Mouse (Mus musculus) intestine, postnatal 0 days (tissue): ENCODE data around the gene Cldn22. TPM values are rescaled to one million over a fixed set of nuclear protein-coding genes. Genes with fewer than 3 reads are reported as not detected.

Source experiments
- ATAC-seq: fragments of 200-750 bp; cut with Nextera tagmentation; 2 replicates; pipeline ENCODE4 v1.8.0; 2017; ENCODE audit warnings: mild to moderate bottlenecking, moderate TSS enrichment, moderate library complexity
- H3K27ac ChIP-seq: fragments of 300-500 bp; sonication (generic); 2 replicates; pipeline ENCODE4 v1.5.1; 2014; ENCODE audit warnings: mild to moderate bottlenecking, low read depth, low read length, moderate library complexity
- H3K27me3 ChIP-seq: fragments of 300-500 bp; sonication (generic); replicated peaks from 2 replicates; pipeline ENCODE4 v1.6.1; 2014; ENCODE audit warnings: low read length, mixed read lengths; ENCODE audit not compliant: control insufficient read depth, insufficient read depth
- H3K36me3 ChIP-seq: fragments of 300-500 bp; sonication (generic); 2 replicates; pipeline ENCODE4 v1.6.1; 2014; ENCODE audit warnings: mild to moderate bottlenecking, moderate library complexity; ENCODE audit not compliant: control insufficient read depth, insufficient read depth
- H3K4me1 ChIP-seq: fragments of 300-500 bp; sonication (generic); replicated peaks from 2 replicates; pipeline ENCODE4 v1.6.1; 2014; ENCODE audit warnings: antibody characterized with exemption, low read length, mixed read lengths; ENCODE audit not compliant: control insufficient read depth, insufficient read depth
- H3K4me2 ChIP-seq: fragments of 300-500 bp; sonication (generic); replicated peaks from 2 replicates; pipeline ENCODE4 v1.6.1; 2014; ENCODE audit warnings: low read depth, mild to moderate bottlenecking, moderate library complexity
- H3K4me3 ChIP-seq: fragments of 300-500 bp; sonication (generic); 2 replicates; pipeline ENCODE4 v1.5.1; 2014; ENCODE audit warnings: low read depth, low read length
- H3K9ac ChIP-seq: fragments of 300-500 bp; sonication (generic); 2 replicates; pipeline ENCODE4 v1.6.1; 2014; ENCODE audit warnings: mild to moderate bottlenecking, low read depth, low read length
- H3K9me3 ChIP-seq: fragments of 300-500 bp; sonication (generic); 2 replicates; pipeline ENCODE4 v1.6.1; 2016; ENCODE audit warnings: mixed run types; ENCODE audit not compliant: control insufficient read depth
- CTCF ChIP-seq: sonication (generic); IDR thresholded peaks from 2 replicates; pipeline ENCODE4 v1.5.1; 2016; ENCODE audit warnings: low read depth, mild to moderate bottlenecking, control low read depth, antibody characterized with exemption, moderate library complexity
- WGBS: fragments of 180-500 bp; shearing (Covaris S2); extraction: QIAGEN DNeasy Blood & Tissue Kit; methylation state at CpG from one replicate; pipeline ENCODE4 v1.1.7; 2014; 5-methylcytosine and 5-hydroxymethylcytosine counted together
- polyA plus RNA-seq: library from polyadenylated mRNA; unstranded; fragments of >200 nt; fragmentation: Nextera tagmentation; extraction: Ambion mirVana; gene quantifications from 2 replicates; pipeline ENCODE4 v1.2.1, GENCODE M21; 2015

Cldn22 gene
- polyA plus RNA-seq: not detected in 2 replicates

DNA sequence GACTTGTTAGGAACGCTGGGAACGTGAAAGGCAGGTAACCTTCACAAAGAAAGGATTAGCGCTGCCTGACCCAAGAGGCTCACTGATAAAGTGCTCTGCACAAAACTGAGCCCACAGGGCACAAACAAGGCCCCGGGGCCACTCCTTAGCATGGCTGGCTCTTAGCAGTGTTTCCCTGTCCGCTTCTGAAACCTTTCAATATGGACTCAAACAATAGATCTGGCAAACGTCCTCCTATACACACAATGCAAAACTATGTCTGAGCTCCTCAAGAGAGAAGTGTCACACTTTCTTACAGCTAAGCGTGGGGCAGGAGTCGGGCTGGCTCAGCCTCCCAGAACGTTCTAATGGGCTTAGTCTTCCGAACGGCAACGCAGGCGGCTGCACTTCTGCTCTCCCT is at the start of gene Cldn22:
Cldn22 (plus strand) TSS at position 301 of the 400 bp plus-strand sequence.
- Histone ChIP-seq H3K27me3 (no peaks in the 10 kb centered on the region), H3K9ac (no peak within 1 kb of the TSS), H3K4me2 (no peak within 1 kb of the TSS), H3K4me3 (no peak within 1 kb of the TSS), H3K9me3 (no peaks in the 10 kb centered on the region), H3K36me3 (peaks cover 9% of the 10 kb centered on the region; the same call in 1 of the 2 replicates), H3K27ac (no peak within 1 kb of the TSS), H3K4me1 (no peaks in the 10 kb centered on the region)
- no peak for ATAC-seq
- no peak for TF ChIP-seq CTCF
- 65% methylated on average over 13 of the region's 13 CpGs for WGBS

DNA sequence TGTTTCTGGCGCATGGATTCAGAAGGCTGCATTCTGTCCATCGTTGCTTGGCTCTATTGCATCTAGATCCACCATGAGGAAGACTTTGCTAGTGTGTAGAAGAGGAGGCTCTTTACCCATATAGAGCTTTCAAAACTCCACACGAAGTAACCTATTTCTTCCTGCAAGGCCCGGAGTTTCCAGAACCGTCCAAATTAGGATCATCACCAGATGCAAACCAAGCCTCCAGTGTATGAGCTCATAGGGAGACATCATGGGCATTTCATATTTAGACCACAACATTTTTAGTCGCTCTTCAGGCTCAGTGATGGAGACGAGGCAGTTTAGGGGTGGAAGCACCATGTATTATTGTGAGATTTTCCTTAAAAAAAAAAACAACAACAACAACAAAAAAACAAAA is 46.9 kb upstream of the Cldn22 start:
- Histone ChIP-seq H3K27me3 (no peaks in the 10 kb centered on the region), H3K4me1 (no peaks in the 10 kb centered on the region), H3K36me3 (no peaks in the 10 kb centered on the region), H3K9ac (no peak overlapping the region), H3K9me3 (no peaks in the 10 kb centered on the region), H3K4me2 (no peak overlapping the region), H3K4me3 (no peak overlapping the region), H3K27ac (no peak overlapping the region)
- ATAC-seq: no peak
- 86% methylated on average over 7 of the region's 7 CpGs for WGBS
- TF ChIP-seq CTCF: no peak

GRCm38 (mm10) chr8:47779589-47779988 is 44.7 kb upstream of the Cldn22 start:
- 55% methylated on average over 6 of the region's 6 CpGs for WGBS
- Histone ChIP-seq H3K27ac (no peak overlapping the region), H3K4me2 (no peak overlapping the region), H3K4me1 (no peaks in the 10 kb centered on the region), H3K27me3 (no peaks in the 10 kb centered on the region), H3K9me3 (no peaks in the 10 kb centered on the region), H3K4me3 (no peak overlapping the region), H3K9ac (no peak overlapping the region), H3K36me3 (no peaks in the 10 kb centered on the region)
- no peak; the same call in 1 of the 2 replicates for ATAC-seq
- TF ChIP-seq CTCF: no peak

DNA sequence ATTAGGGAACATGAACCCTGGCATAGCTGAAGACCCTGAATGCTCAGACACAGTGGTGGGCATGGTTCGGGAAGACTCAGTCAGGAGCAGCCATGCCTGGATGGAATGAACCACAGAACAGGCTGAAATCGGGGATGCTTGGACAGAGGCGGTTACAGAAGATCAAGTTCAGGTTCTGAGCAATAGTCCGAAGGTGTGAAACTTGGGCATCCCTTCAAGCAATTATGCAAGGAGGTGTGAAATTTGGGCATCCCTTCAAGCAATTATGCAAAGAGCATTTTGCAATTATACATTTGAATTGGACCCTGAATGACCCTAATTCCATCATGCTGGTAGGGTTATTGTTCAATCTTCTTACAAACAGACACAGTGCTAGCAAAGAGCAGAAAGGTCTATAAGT is 42.4 kb upstream of the Cldn22 start:
- Histone ChIP-seq H3K4me3 (no peak overlapping the region), H3K4me1 (no peaks in the 10 kb centered on the region), H3K27ac (no peak overlapping the region), H3K9ac (no peak overlapping the region), H3K36me3 (no peaks in the 10 kb centered on the region), H3K9me3 (no peaks in the 10 kb centered on the region), H3K27me3 (no peaks in the 10 kb centered on the region), H3K4me2 (no peak overlapping the region)
- 84% methylated on average over 4 of the region's 4 CpGs for WGBS
- ATAC-seq: no peak
- no peak for TF ChIP-seq CTCF

DNA sequence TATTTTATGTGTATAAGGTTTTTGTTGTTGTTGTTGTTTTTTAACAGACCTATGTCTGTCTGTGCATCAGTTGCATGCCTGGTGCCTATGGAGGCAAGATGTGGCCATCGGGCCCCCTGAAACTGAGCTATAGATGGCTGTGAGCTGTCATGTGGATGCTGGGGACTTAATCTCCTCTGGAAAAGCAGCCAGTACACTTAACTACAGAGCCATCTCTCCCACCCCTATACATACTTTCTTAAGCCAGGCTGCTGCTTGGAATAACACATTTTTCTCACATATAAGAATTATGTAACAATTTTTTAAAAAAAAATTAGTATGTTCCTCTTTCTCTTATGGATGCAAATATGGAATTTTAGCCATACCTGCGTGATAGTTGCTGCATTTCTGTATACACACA is 40.7 kb upstream of the Cldn22 start:
- Histone ChIP-seq H3K27ac (no peak overlapping the region), H3K9ac (no peak overlapping the region), H3K9me3 (no peaks in the 10 kb centered on the region), H3K27me3 (no peaks in the 10 kb centered on the region), H3K4me3 (no peak overlapping the region), H3K4me2 (no peak overlapping the region), H3K4me1 (no peaks in the 10 kb centered on the region), H3K36me3 (no peaks in the 10 kb centered on the region)
- 97% methylated on average over 2 of the region's 2 CpGs for WGBS
- no peak for TF ChIP-seq CTCF
- ATAC-seq: no peak

DNA sequence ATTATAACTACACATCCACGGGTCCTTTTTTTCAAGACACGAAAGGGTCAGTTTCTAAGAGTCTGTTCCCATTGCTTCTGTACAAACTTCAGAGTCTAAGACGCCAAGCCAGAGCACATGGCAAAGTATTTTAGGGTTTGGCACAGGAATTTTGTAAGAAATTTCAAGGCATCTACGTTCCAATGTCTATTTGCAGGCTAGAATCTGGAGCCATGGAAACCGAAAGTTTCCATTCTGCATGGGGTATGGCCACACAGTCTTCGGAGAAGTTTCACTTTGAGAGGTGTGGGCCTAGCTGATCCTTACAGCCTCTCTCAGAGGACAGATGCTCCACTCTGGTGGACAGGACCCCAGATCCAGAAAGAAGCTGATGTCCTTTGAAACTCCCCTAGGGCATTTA is 40.3 kb upstream of the Cldn22 start:
- no peak for ATAC-seq
- no peak overlapping the region for H3K27ac ChIP-seq
- no peak for TF ChIP-seq CTCF
- H3K36me3 ChIP-seq: no peaks in the 10 kb centered on the region
- no peaks in the 10 kb centered on the region for H3K4me1 ChIP-seq
- H3K4me2 ChIP-seq: no peak overlapping the region
- H3K9ac ChIP-seq: no peak overlapping the region
- H3K9me3 ChIP-seq: no peaks in the 10 kb centered on the region
- 90% methylated on average over 6 of the region's 6 CpGs for WGBS
- H3K4me3 ChIP-seq: no peak overlapping the region
- no peaks in the 10 kb centered on the region for H3K27me3 ChIP-seq

GRCm38 (mm10) chr8:47784436-47784835 is 39.8 kb upstream of the Cldn22 start:
- Histone ChIP-seq H3K4me1 (no peaks in the 10 kb centered on the region), H3K9me3 (no peaks in the 10 kb centered on the region), H3K36me3 (no peaks in the 10 kb centered on the region), H3K4me2 (no peak overlapping the region), H3K9ac (no peak overlapping the region), H3K27me3 (no peaks in the 10 kb centered on the region), H3K27ac (no peak overlapping the region), H3K4me3 (no peak overlapping the region)
- no peak for ATAC-seq
- no peak for TF ChIP-seq CTCF
- 88% methylated on average over 7 of the region's 7 CpGs for WGBS
